Mouse (Mus musculus): Measurements from ENCODE around the gene Sema4d. TPM values are rescaled to one million over a fixed set of nuclear protein-coding genes. Genes with fewer than 3 reads are reported as not detected.

The Sema4d gene
- polyA plus RNA-seq, 1 experiment from 2014 or later = 11.5 TPM

GRCm38 (mm10) chr13:51703893-51704292 is 89.7 kb downstream of the Sema4d start:
- DNase-seq = no peak
- peaks cover 10% of the 10 kb centered on the region; the same call in 1 of the 2 replicates for H3K36me3 ChIP-seq (ENCODE audit: control insufficient read depth, insufficient read depth, low read length)
- no peak for ATAC-seq (ENCODE audit: low FRiP score, low TSS enrichment)
- no peaks in the 10 kb centered on the region for H3K27me3 ChIP-seq (ENCODE audit: control insufficient read depth, insufficient read depth, low read length)
- no peaks in the 10 kb centered on the region for H3K4me1 ChIP-seq (ENCODE audit: control insufficient read depth, insufficient read depth, low read length)
- no peak overlapping the region for H3K9ac ChIP-seq (replicated peaks; ENCODE audit: low read length)
- H3K9me3 ChIP-seq (ENCODE audit: control insufficient read depth, low read length) = no peaks in the 10 kb centered on the region
- WGBS = 72% methylated on average over 5 of the region's 5 CpGs
- no peak overlapping the region for H3K4me3 ChIP-seq (replicated peaks; ENCODE audit: low read depth, low read length)
- H3K27ac ChIP-seq (replicated peaks; ENCODE audit: low read depth, low read length) = no peak overlapping the region
- no peak overlapping the region for H3K4me2 ChIP-seq (ENCODE audit: low read length)

- DNase-seq (no peak), ATAC-seq (ENCODE audit: low FRiP score, low TSS enrichment) (no peak)
- Histone ChIP-seq H3K9me3 (ENCODE audit: control insufficient read depth, low read length) (no peaks in the 10 kb centered on the region), H3K4me1 (ENCODE audit: control insufficient read depth, insufficient read depth, low read length) (no peaks in the 10 kb centered on the region), H3K4me2 (ENCODE audit: low read length) (no peak overlapping the region), H3K4me3 (replicated peaks; ENCODE audit: low read depth, low read length) (no peak overlapping the region), H3K36me3 (ENCODE audit: control insufficient read depth, insufficient read depth, low read length) (peaks cover 10% of the 10 kb centered on the region; the same call in 1 of the 2 replicates), H3K9ac (replicated peaks; ENCODE audit: low read length) (no peak overlapping the region), H3K27ac (replicated peaks; ENCODE audit: low read depth, low read length) (no peak overlapping the region), H3K27me3 (ENCODE audit: control insufficient read depth, insufficient read depth, low read length) (no peaks in the 10 kb centered on the region)
- WGBS = 87% methylated on average over 3 of the region's 3 CpGs
Observed at GRCm38 (mm10) chr13:51698318-51698717, 95.2 kb downstream of the Sema4d start.

DNA sequence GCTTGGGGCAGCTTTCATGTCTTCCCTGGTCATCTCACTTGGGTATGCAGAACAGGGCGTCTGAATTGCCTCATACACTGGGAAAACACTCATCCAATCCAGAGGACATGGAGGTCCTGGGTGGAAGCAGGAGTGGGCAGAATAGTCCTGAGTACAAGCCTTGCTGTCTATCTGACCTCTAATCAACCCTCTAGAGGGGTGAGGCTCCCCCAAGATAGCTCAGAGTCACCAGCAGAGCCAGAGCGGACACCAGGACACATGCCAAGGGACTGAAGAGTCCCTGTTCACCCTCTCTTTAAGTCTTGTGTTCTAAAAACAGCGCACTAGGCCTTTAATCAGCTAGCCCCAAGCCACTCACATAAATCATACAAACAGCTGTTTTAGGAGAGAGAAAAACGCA is 95.7 kb downstream of the Sema4d start:
- no peak overlapping the region for H3K4me2 ChIP-seq (ENCODE audit: low read length)
- H3K4me3 ChIP-seq (replicated peaks; ENCODE audit: low read depth, low read length) = no peak overlapping the region
- whole genome bisulfite sequencing = 81% methylated on average over 4 of the region's 4 CpGs
- H3K4me1 ChIP-seq (ENCODE audit: control insufficient read depth, insufficient read depth, low read length) = no peaks in the 10 kb centered on the region
- DNase-seq (no peak), ATAC-seq (ENCODE audit: low FRiP score, low TSS enrichment) (no peak)
- no peak overlapping the region for H3K27ac ChIP-seq (replicated peaks; ENCODE audit: low read depth, low read length)
- no peak overlapping the region for H3K9ac ChIP-seq (replicated peaks; ENCODE audit: low read length)
- H3K9me3 ChIP-seq (ENCODE audit: control insufficient read depth, low read length) = no peaks in the 10 kb centered on the region
- H3K27me3 ChIP-seq (ENCODE audit: control insufficient read depth, insufficient read depth, low read length) = no peaks in the 10 kb centered on the region
- H3K36me3 ChIP-seq (ENCODE audit: control insufficient read depth, insufficient read depth, low read length) = peaks cover 9% of the 10 kb centered on the region; the same call in 1 of the 2 replicates

GRCm38 (mm10) chr13:51697455-51697854 is 96.1 kb downstream of the Sema4d start:
- Histone ChIP-seq H3K4me3 (replicated peaks; ENCODE audit: low read depth, low read length) (no peak overlapping the region), H3K9me3 (ENCODE audit: control insufficient read depth, low read length) (no peaks in the 10 kb centered on the region), H3K27me3 (ENCODE audit: control insufficient read depth, insufficient read depth, low read length) (no peaks in the 10 kb centered on the region), H3K9ac (replicated peaks; ENCODE audit: low read length) (no peak overlapping the region), H3K4me2 (ENCODE audit: low read length) (no peak overlapping the region), H3K27ac (replicated peaks; ENCODE audit: low read depth, low read length) (no peak overlapping the region), H3K4me1 (ENCODE audit: control insufficient read depth, insufficient read depth, low read length) (no peaks in the 10 kb centered on the region), H3K36me3 (ENCODE audit: control insufficient read depth, insufficient read depth, low read length) (peaks cover 7% of the 10 kb centered on the region; the same call in 1 of the 2 replicates)
- no peak for DNase-seq
- 92% methylated on average over 6 of the region's 6 CpGs for WGBS
- no peak for ATAC-seq (ENCODE audit: low FRiP score, low TSS enrichment)

- Histone ChIP-seq H3K36me3 (ENCODE audit: control insufficient read depth, insufficient read depth, low read length) (peaks cover 4% of the 10 kb centered on the region; the same call in 1 of the 2 replicates), H3K27ac (replicated peaks; ENCODE audit: low read depth, low read length) (no peak overlapping the region), H3K27me3 (ENCODE audit: control insufficient read depth, insufficient read depth, low read length) (no peaks in the 10 kb centered on the region), H3K4me2 (ENCODE audit: low read length) (no peak overlapping the region), H3K9ac (replicated peaks; ENCODE audit: low read length) (no peak overlapping the region), H3K4me3 (replicated peaks; ENCODE audit: low read depth, low read length) (no peak overlapping the region), H3K9me3 (ENCODE audit: control insufficient read depth, low read length) (no peaks in the 10 kb centered on the region), H3K4me1 (ENCODE audit: control insufficient read depth, insufficient read depth, low read length) (no peaks in the 10 kb centered on the region)
- ATAC-seq (ENCODE audit: low FRiP score, low TSS enrichment) (no peak), DNase-seq (no peak)
Observed at GRCm38 (mm10) chr13:51696481-51696880, 97.1 kb downstream of the Sema4d start.

DNA sequence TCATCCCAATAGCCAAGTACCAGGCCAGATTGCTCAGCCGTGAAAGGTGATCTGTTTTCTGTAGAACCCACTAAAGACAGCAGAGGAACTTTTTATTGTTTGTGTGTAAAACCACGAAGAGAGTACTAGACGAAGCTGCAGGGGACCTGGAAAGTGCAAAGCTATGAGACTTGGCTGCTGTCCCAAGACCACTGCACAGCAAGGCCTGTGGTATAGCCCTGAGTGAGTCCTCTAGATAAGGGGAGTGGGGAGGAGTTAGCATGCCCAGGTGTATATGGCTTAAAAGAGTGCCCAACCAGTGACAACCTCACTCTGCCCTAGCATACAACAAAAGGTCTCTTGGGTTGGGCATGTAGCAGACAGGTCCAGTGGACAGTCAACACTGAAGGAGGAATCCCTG is 104.9 kb downstream of the Sema4d start:
- H3K4me1 ChIP-seq (ENCODE audit: control insufficient read depth, insufficient read depth, low read length) = no peaks in the 10 kb centered on the region
- ATAC-seq (ENCODE audit: low FRiP score, low TSS enrichment) = no peak
- H3K27ac ChIP-seq (replicated peaks; ENCODE audit: low read depth, low read length) = no peak overlapping the region
- 36% methylated on average over 3 of the region's 3 CpGs for WGBS
- H3K27me3 ChIP-seq (ENCODE audit: control insufficient read depth, insufficient read depth, low read length) = no peaks in the 10 kb centered on the region
- no peak for DNase-seq
- H3K4me3 ChIP-seq (replicated peaks; ENCODE audit: low read depth, low read length) = no peak overlapping the region
- H3K9ac ChIP-seq (replicated peaks; ENCODE audit: low read length) = no peak overlapping the region
- H3K9me3 ChIP-seq (ENCODE audit: control insufficient read depth, low read length) = no peaks in the 10 kb centered on the region
- no peak overlapping the region for H3K4me2 ChIP-seq (ENCODE audit: low read length)
- H3K36me3 ChIP-seq (ENCODE audit: control insufficient read depth, insufficient read depth, low read length) = peaks cover 56% of the 10 kb centered on the region

- Histone ChIP-seq H3K9ac (replicated peaks; ENCODE audit: low read length) (no peak overlapping the region), H3K36me3 (ENCODE audit: control insufficient read depth, insufficient read depth, low read length) (peaks cover 73% of the 10 kb centered on the region), H3K4me2 (ENCODE audit: low read length) (no peak overlapping the region), H3K9me3 (ENCODE audit: control insufficient read depth, low read length) (no peaks in the 10 kb centered on the region), H3K4me1 (ENCODE audit: control insufficient read depth, insufficient read depth, low read length) (no peaks in the 10 kb centered on the region), H3K4me3 (replicated peaks; ENCODE audit: low read depth, low read length) (no peak overlapping the region), H3K27me3 (ENCODE audit: control insufficient read depth, insufficient read depth, low read length) (no peaks in the 10 kb centered on the region), H3K27ac (replicated peaks; ENCODE audit: low read depth, low read length) (no peak overlapping the region)
- DNase-seq (no peak), ATAC-seq (ENCODE audit: low FRiP score, low TSS enrichment) (no peak)
- WGBS = 96% methylated on average over 5 of the region's 5 CpGs
Observed at GRCm38 (mm10) chr13:51686966-51687365, 106.6 kb downstream of the Sema4d start.

- WGBS = 93% methylated on average over 7 of the region's 7 CpGs
- H3K36me3 ChIP-seq (ENCODE audit: control insufficient read depth, insufficient read depth, low read length) = peaks cover 83% of the 10 kb centered on the region
Observed at GRCm38 (mm10) chr13:51685290-51685966, 108.1 kb downstream of the Sema4d start.

GRCm38 (mm10) chr13:51681634-51682033 is 111.9 kb downstream of the Sema4d start:
- peaks cover 99% of the 10 kb centered on the region for H3K36me3 ChIP-seq (ENCODE audit: control insufficient read depth, insufficient read depth, low read length)
- WGBS = 96% methylated on average over 8 of the region's 8 CpGs
- no peaks in the 10 kb centered on the region for H3K4me1 ChIP-seq (ENCODE audit: control insufficient read depth, insufficient read depth, low read length)
- ATAC-seq (ENCODE audit: low FRiP score, low TSS enrichment) (no peak), DNase-seq (no peak)
- no peaks in the 10 kb centered on the region for H3K9me3 ChIP-seq (ENCODE audit: control insufficient read depth, low read length)
- no peaks in the 10 kb centered on the region for H3K27me3 ChIP-seq (ENCODE audit: control insufficient read depth, insufficient read depth, low read length)
- H3K4me2 ChIP-seq (ENCODE audit: low read length) = no peak overlapping the region
- no peak overlapping the region for H3K27ac ChIP-seq (replicated peaks; ENCODE audit: low read depth, low read length)
- H3K4me3 ChIP-seq (replicated peaks; ENCODE audit: low read depth, low read length) = no peak overlapping the region
- no peak overlapping the region for H3K9ac ChIP-seq (replicated peaks; ENCODE audit: low read length)

More at GRCm38 (mm10) chr13:51685290-51685966, 108.1 kb downstream of the Sema4d start:
- H3K27ac ChIP-seq (replicated peaks; ENCODE audit: low read depth, low read length) = no peak overlapping the region
- ATAC-seq (ENCODE audit: low FRiP score, low TSS enrichment) (no peak), DNase-seq (no peak)
- no peak overlapping the region for H3K9ac ChIP-seq (replicated peaks; ENCODE audit: low read length)
- H3K4me2 ChIP-seq (ENCODE audit: low read length) = no peak overlapping the region
- H3K9me3 ChIP-seq (ENCODE audit: control insufficient read depth, low read length) = no peaks in the 10 kb centered on the region
- H3K4me1 ChIP-seq (ENCODE audit: control insufficient read depth, insufficient read depth, low read length) = no peaks in the 10 kb centered on the region
- no peak overlapping the region for H3K4me3 ChIP-seq (replicated peaks; ENCODE audit: low read depth, low read length)
- no peaks in the 10 kb centered on the region for H3K27me3 ChIP-seq (ENCODE audit: control insufficient read depth, insufficient read depth, low read length)

Data from midbrain, embryonic 14.5 days (tissue).